19 mouse cellular contexts compared by ENCODE assay signal in the genomic region with DNA sequence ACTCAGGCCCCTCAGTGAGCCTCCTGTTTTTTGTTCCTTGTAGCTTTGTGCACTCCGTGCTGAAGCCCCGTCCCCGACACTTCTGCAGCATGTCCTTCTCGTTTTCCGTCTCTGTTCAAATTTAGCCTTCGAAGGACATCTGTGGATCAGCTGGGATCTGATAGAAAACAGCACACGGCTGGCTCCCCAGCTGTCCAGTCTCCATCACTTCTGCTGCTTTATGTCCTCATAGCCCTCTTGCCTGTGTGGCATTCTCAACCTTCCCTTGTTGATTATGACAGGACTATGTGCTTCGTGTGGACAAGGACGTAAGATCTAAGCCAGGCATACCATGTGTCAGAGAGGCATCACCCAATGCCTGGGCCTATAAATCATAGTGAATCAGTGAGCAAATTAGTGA.
"Had no signal": no experiment of that assay in that cellular context is flagged by ENCODE, and none has a peak within 500 bp of the region (broad histone marks: within the 10 kb centered on the region; RNA-seq: fewer than 3 reads in every experiment).

No protein-coding gene starts in this region.

- H3K9ac ChIP-seq: liver, embryonic 15.5 days; liver, postnatal 0 days; lung, embryonic 15.5 days; midbrain, embryonic 13.5 days; midbrain, embryonic 15.5 days; neural tube, embryonic 13.5 days; stomach, embryonic 15.5 days had no signal

- H3K4me1 ChIP-seq: liver, embryonic 15.5 days; lung, embryonic 15.5 days; midbrain, embryonic 13.5 days; midbrain, embryonic 15.5 days; neural tube, embryonic 13.5 days; stomach, embryonic 15.5 days had no signal

- H3K9me3 ChIP-seq: liver, embryonic 15.5 days; lung, embryonic 15.5 days; megakaryocyte, embryonic 14.5 days; midbrain, embryonic 15.5 days; neural tube, embryonic 13.5 days; stomach, embryonic 15.5 days had no signal

- DNase-seq: liver, postnatal 0 days; lung, adult 2 months; lung, postnatal 14 days; lung, postnatal 36 days; right cerebral cortex, postnatal 14 days; thymus, adult 2 months; thymus, postnatal 25 days; thymus, postnatal 4 days had no signal

- H3K4me3 ChIP-seq: liver, embryonic 15.5 days; lung, embryonic 15.5 days; megakaryocyte, embryonic 14.5 days; midbrain, embryonic 13.5 days; midbrain, embryonic 15.5 days; neural tube, embryonic 13.5 days; stomach, embryonic 15.5 days had no signal

- H3K4me2 ChIP-seq: liver, embryonic 15.5 days; lung, embryonic 15.5 days; midbrain, embryonic 11.5 days; midbrain, embryonic 13.5 days; midbrain, embryonic 15.5 days; neural tube, embryonic 13.5 days; stomach, embryonic 15.5 days had no signal

- H3K27ac ChIP-seq: liver, embryonic 15.5 days; lung, embryonic 15.5 days; macrophage; midbrain, embryonic 13.5 days; midbrain, embryonic 15.5 days; neural tube, embryonic 13.5 days; stomach, embryonic 15.5 days; stomach, postnatal 0 days had no signal

- H3K27me3 ChIP-seq: liver, embryonic 15.5 days; lung, embryonic 15.5 days; megakaryocyte, embryonic 14.5 days; midbrain, embryonic 13.5 days; midbrain, embryonic 15.5 days; neural tube, embryonic 13.5 days; stomach, embryonic 15.5 days had no signal

- ATAC-seq: liver, postnatal 0 days; lung, postnatal 0 days; midbrain, embryonic 13.5 days; midbrain, embryonic 15.5 days had no signal

- H3K36me3 ChIP-seq: liver, embryonic 15.5 days; lung, embryonic 15.5 days; midbrain, embryonic 13.5 days; midbrain, embryonic 15.5 days; neural tube, embryonic 13.5 days; stomach, embryonic 15.5 days had no signal
